Mouse (Mus musculus) urinary bladder, postnatal 25 days (tissue): ENCODE measurements around the gene Syt1.

Experiments used
- DNase-seq: peaks from one replicate; pipeline ENCODE4 v3.0.0; 2022; ENCODE audit warnings: low spot score

The Syt1 gene

GRCm38 (mm10) chr10:108753304-108753703 lies 257.5 kb downstream of the Syt1 start:
- no peak for DNase-seq

GRCm38 (mm10) chr10:108743759-108744158 lies 267.0 kb downstream of the Syt1 start:
- no peak for DNase-seq

- DNase-seq = no peak
Measured at GRCm38 (mm10) chr10:108733982-108734381, 276.8 kb downstream of the Syt1 start.

GRCm38 (mm10) chr10:108728961-108729360 lies 281.8 kb downstream of the Syt1 start:
- no peak for DNase-seq

- no peak for DNase-seq
Measured at GRCm38 (mm10) chr10:108726391-108726790, 284.4 kb downstream of the Syt1 start.

GRCm38 (mm10) chr10:108724878-108725277 lies 285.9 kb downstream of the Syt1 start:
- DNase-seq = no peak

- DNase-seq = no peak
Measured at GRCm38 (mm10) chr10:108710514-108710913, 300.3 kb downstream of the Syt1 start.

GRCm38 (mm10) chr10:108705658-108706057 lies 305.1 kb downstream of the Syt1 start:
- no peak for DNase-seq

- no peak for DNase-seq
Measured at GRCm38 (mm10) chr10:108701361-108702128, 309.2 kb downstream of the Syt1 start.

GRCm38 (mm10) chr10:108699946-108700345 lies 310.8 kb downstream of the Syt1 start, which contains the start of gene Gm5136:
Gene Gm5136, minus strand, starts transcription at chr10:108700160.
- DNase-seq = no peak

GRCm38 (mm10) chr10:108697062-108697461 lies 313.7 kb downstream of the Syt1 start:
- no peak for DNase-seq

GRCm38 (mm10) chr10:108690954-108691353 lies 319.8 kb downstream of the Syt1 start:
- DNase-seq = no peak

- DNase-seq = no peak
Measured at GRCm38 (mm10) chr10:108686696-108687095, 324.1 kb downstream of the Syt1 start.

GRCm38 (mm10) chr10:108679675-108680390 lies 330.9 kb downstream of the Syt1 start:
- no peak for DNase-seq

GRCm38 (mm10) chr10:108677053-108677452 lies 333.7 kb downstream of the Syt1 start:
- DNase-seq = no peak

GRCm38 (mm10) chr10:108668944-108669343 lies 341.8 kb downstream of the Syt1 start:
- no peak for DNase-seq

GRCm38 (mm10) chr10:108660295-108660694 lies 350.5 kb downstream of the Syt1 start:
- no peak for DNase-seq

- no peak for DNase-seq
Measured at GRCm38 (mm10) chr10:108658300-108658699, 352.5 kb downstream of the Syt1 start.

- DNase-seq = no peak
Measured at GRCm38 (mm10) chr10:108657669-108658068, 353.1 kb downstream of the Syt1 start.

- DNase-seq = no peak
Measured at GRCm38 (mm10) chr10:108656898-108657297, 353.9 kb downstream of the Syt1 start.

GRCm38 (mm10) chr10:108655074-108655473 lies 355.7 kb downstream of the Syt1 start:
- DNase-seq = no peak

- no peak for DNase-seq
Measured at GRCm38 (mm10) chr10:108652831-108653230, 358.0 kb downstream of the Syt1 start.

GRCm38 (mm10) chr10:108652066-108652465 lies 358.7 kb downstream of the Syt1 start:
- DNase-seq = no peak
